In genomic region chr11:119007461-119008456, GRCm38 (mm10) we compare ENCODE assay signal across 8 mouse cellular contexts. TPM values are rescaled to one million over a fixed set of nuclear protein-coding genes. Genes with fewer than 3 reads are reported as not detected.
DNase-seq lines count a peak whose midpoint lies in the region; ATAC-seq and TF ChIP-seq lines count a peak whose summit lies in the region.

No protein-coding gene starts in this region.

- H3K36me3 ChIP-seq in ES-E14 (ENCODE audit: control insufficient read depth, insufficient read depth, low read length, poor library complexity, severe bottlenecking), result no peaks in the 10 kb centered on the region
- H3K36me3 ChIP-seq in embryonic facial prominence, embryonic 11.5 days (replicated peaks; ENCODE audit: control insufficient read depth, insufficient read depth, low read depth, low read length), result no peaks in the 10 kb centered on the region
- no peaks in the 10 kb centered on the region for H3K36me3 ChIP-seq in lung, embryonic 15.5 days

- H3K27me3 ChIP-seq in embryonic facial prominence, embryonic 11.5 days (ENCODE audit: control insufficient read depth, insufficient read depth, low read length), result no peaks in the 10 kb centered on the region
- no peaks in the 10 kb centered on the region for H3K27me3 ChIP-seq in lung, embryonic 15.5 days

- TF ChIP-seq CTCF in layer of hippocampus, adult 2 months (conservative IDR thresholded peaks at IDR 0.05), result no peak

- peaks cover 3 to 11% of the 10 kb centered on the region in 2 experiments; a peak in 1 of 4 replicates for H3K4me1 ChIP-seq in ES-E14 (ENCODE audit: control insufficient read depth in 2 of 2, insufficient read depth in 2 of 2, low read length in 2 of 2, poor library complexity in 1 of 2)
- H3K4me1 ChIP-seq in embryonic facial prominence, embryonic 11.5 days (ENCODE audit: control insufficient read depth, insufficient read depth, low read length), result no peaks in the 10 kb centered on the region
- no peaks in the 10 kb centered on the region for H3K4me1 ChIP-seq in lung, embryonic 15.5 days

- peak; percentile 35 for ATAC-seq in embryonic facial prominence, embryonic 11.5 days (replicated peaks; ENCODE audit: insufficient number of reproducible peaks, low FRiP score, low TSS enrichment, low read depth)
- ATAC-seq in lung, embryonic 15.5 days (ENCODE audit: borderline replicate concordance, extremely low read depth, low FRiP score, low TSS enrichment), result peak; percentile 76

- peak overlapping the region; percentile 32 for H3K4me2 ChIP-seq in embryonic facial prominence, embryonic 11.5 days (ENCODE audit: low read depth, low read length)
- H3K4me2 ChIP-seq in lung, embryonic 15.5 days, result peak overlapping the region; percentile 44

- peak; percentile 62 for DNase-seq in ES-E14 (ENCODE audit: low read depth, low spot score)
- DNase-seq in embryonic facial prominence, embryonic 11.5 days (ENCODE audit: low spot score), result peak; percentile 60
- peak; percentile 82 to 86 for DNase-seq in kidney, adult 8-10 months
- peak; percentile 57 for DNase-seq in thymus, postnatal 0 days (ENCODE audit: low spot score)
- DNase-seq in layer of hippocampus, adult 2 months (ENCODE audit: low spot score in 2 of 2), result no peak
- no peak for DNase-seq in left cerebral cortex, adult 8-10 months (ENCODE audit: low spot score in 2 of 2)
- DNase-seq in urinary bladder, postnatal 4 days (ENCODE audit: low spot score in 2 of 2), result no peak

- 14% methylated on average over 21 of the region's 21 CpGs for WGBS in embryonic facial prominence, embryonic 11.5 days
- WGBS in lung, embryonic 15.5 days, result 17% methylated on average over 21 of the region's 21 CpGs

- no peaks in the 10 kb centered on the region for H3K9me3 ChIP-seq in ES-E14 (ENCODE audit: control insufficient read depth, insufficient read depth, low read depth, low read length)
- H3K9me3 ChIP-seq in embryonic facial prominence, embryonic 11.5 days (replicated peaks; ENCODE audit: control insufficient read depth, low read length), result no peaks in the 10 kb centered on the region
- H3K9me3 ChIP-seq in lung, embryonic 15.5 days, result no peaks in the 10 kb centered on the region

- in situ Hi-C loops in ES-E14 (cut with MboI; ENCODE audit: low sequenced_read_pairs in 2 of 2, unreplicated experiment in 2 of 2), result no loop called here

- peak overlapping the region; percentile 81 for H3K9ac ChIP-seq in ES-E14 (ENCODE audit: insufficient read depth, low read depth, low read length, poor library complexity, severe bottlenecking)
- peak overlapping the region; percentile 37; the same call in 1 of the 2 replicates for H3K9ac ChIP-seq in embryonic facial prominence, embryonic 11.5 days (replicated peaks; ENCODE audit: low read length)
- H3K9ac ChIP-seq in lung, embryonic 15.5 days, result peak overlapping the region; percentile 10; the same call in 1 of the 2 replicates

- H3K27ac ChIP-seq in ES-E14 (ENCODE audit: insufficient read depth, low read depth, low read length, poor library complexity, severe bottlenecking), result no peak overlapping the region
- no peak overlapping the region for H3K27ac ChIP-seq in embryonic facial prominence, embryonic 11.5 days (replicated peaks; ENCODE audit: low read depth, low read length)
- H3K27ac ChIP-seq in lung, embryonic 15.5 days, result peak overlapping the region; percentile 32; the same call in 1 of the 2 replicates
- no peak overlapping the region for H3K27ac ChIP-seq in layer of hippocampus, adult 2 months

- peak overlapping the region; percentile 61 to 65 for H3K4me3 ChIP-seq in ES-E14 (ENCODE audit: insufficient read depth in 1 of 2, low read depth in 1 of 2, low read length in 2 of 2, poor library complexity in 1 of 2, severe bottlenecking in 1 of 2)
- peak overlapping the region; percentile 15 for H3K4me3 ChIP-seq in embryonic facial prominence, embryonic 11.5 days (ENCODE audit: low read depth, low read length)
- peak overlapping the region; percentile 30 for H3K4me3 ChIP-seq in lung, embryonic 15.5 days
- no peak overlapping the region for H3K4me3 ChIP-seq in layer of hippocampus, adult 2 months

TF ChIP-seq in ES-E14, 5 proteins besides CTCF, POLR2A, EP300 and RAD21:
- no peak for TF ChIP-seq ZNF384 (IDR thresholded peaks at IDR 0.05; ENCODE audit: low read depth, low read length)
- TF ChIP-seq CHD2 (IDR thresholded peaks at IDR 0.05; ENCODE audit: low read depth, low read length), result peak; percentile 28; the same call in 1 of the 2 replicates

RNA-seq across cellular contexts. Expression of gene Cbx2, which starts 15.0 kb away (rescaled TPM):
- total RNA-seq in ES-E14 (2012; rRNA removed), result 12.6 and 13.9 TPM in 2 replicates
- polyA plus RNA-seq in embryonic facial prominence, embryonic 11.5 days (2014; fragmentation: Nextera tagmentation; extraction: Ambion mirVana), result 87.1 and 91.8 TPM in 2 replicates
- polyA plus RNA-seq in lung, embryonic 15.5 days (2015; fragmentation: Nextera tagmentation; extraction: Ambion mirVana), result 36.7 and 38.3 TPM in 2 replicates
- 19.5 and 22.3 TPM in 2 replicates for polyA plus RNA-seq in thymus, postnatal 0 days (2015; fragmentation: Nextera tagmentation; extraction: Ambion mirVana)
- 1 to 10 TPM; 2.9 to 3.1 TPM for total RNA-seq in layer of hippocampus, adult 2 months (2021)
- 1 to 10 TPM; 2.2 to 3.3 (median 2.6) TPM for total RNA-seq in left cerebral cortex, adult 8-10 months (2022)

RNA-seq across cellular contexts. Expression of gene Enpp7, which starts 19.8 kb away (rescaled TPM):
- not detected in 2 replicates for total RNA-seq in ES-E14 (2012; rRNA removed)
- not detected in 2 replicates for polyA plus RNA-seq in embryonic facial prominence, embryonic 11.5 days (2014; fragmentation: Nextera tagmentation; extraction: Ambion mirVana)
- polyA plus RNA-seq in lung, embryonic 15.5 days (2015; fragmentation: Nextera tagmentation; extraction: Ambion mirVana), result not detected in 2 replicates
- polyA plus RNA-seq in thymus, postnatal 0 days (2015; fragmentation: Nextera tagmentation; extraction: Ambion mirVana), result not detected in 2 replicates
- not detected for total RNA-seq in layer of hippocampus, adult 2 months (2021)
- not detected for total RNA-seq in left cerebral cortex, adult 8-10 months (2022)

RNA-seq across cellular contexts. Expression of gene Cbx8, which starts 33.0 kb away (rescaled TPM):
- 1.1 and 1.2 TPM in 2 replicates for total RNA-seq in ES-E14 (2012; rRNA removed)
- 10.3 and 12.2 TPM in 2 replicates for polyA plus RNA-seq in embryonic facial prominence, embryonic 11.5 days (2014; fragmentation: Nextera tagmentation; extraction: Ambion mirVana)
- polyA plus RNA-seq in lung, embryonic 15.5 days (2015; fragmentation: Nextera tagmentation; extraction: Ambion mirVana), result 9.4 and 11.3 TPM in 2 replicates
- polyA plus RNA-seq in thymus, postnatal 0 days (2015; fragmentation: Nextera tagmentation; extraction: Ambion mirVana), result 10.7 and 12.3 TPM in 2 replicates
- total RNA-seq in layer of hippocampus, adult 2 months (2021), result 10 to 100 TPM; 10.2 to 11.3 TPM
- 10 to 100 TPM in 2 of 4 experiments, 1 to 10 TPM in 2; 7.1 to 16.7 (median 11.1) TPM for total RNA-seq in left cerebral cortex, adult 8-10 months (2022)

Comparison
In these comparisons a context has a peak if more than half of its experiments do, and no peak if none do; other contexts are left out.
1. DNase-seq: peak in ES-E14 (single experiment), embryonic facial prominence, embryonic 11.5 days (single experiment), kidney, adult 8-10 months (2 of 2) and thymus, postnatal 0 days (single experiment); none in layer of hippocampus, adult 2 months (0 of 2), left cerebral cortex, adult 8-10 months (0 of 2) and urinary bladder, postnatal 4 days (0 of 2).
2. H3K9ac ChIP-seq: peak in every context shown above with its lines; median percentile 81 in ES-E14; 37 in embryonic facial prominence, embryonic 11.5 days; 10 in lung, embryonic 15.5 days.